Mouse (Mus musculus) testis, adult 2 months (tissue): ENCODE measurements at regions not wholly inside any gene's neighbourhood (a gene's known extent, or its start where the extent isn't known, plus 50 kb on each side); places are given as distances from the start of the nearest gene placed in this dataset.

Experiments
- H3K27ac ChIP-seq: fragments of 200-500 bp; 2 replicates; pipeline ENCODE4 v1.5.1; 2012; ENCODE audit warnings: low read depth, low read length; ENCODE audit not compliant: control insufficient read depth, insufficient read depth
- H3K27me3 ChIP-seq: fragments of 200-500 bp; 2 replicates; pipeline ENCODE4 v1.6.1; 2012; ENCODE audit warnings: mild to moderate bottlenecking, low read length, moderate library complexity; ENCODE audit not compliant: control insufficient read depth, insufficient read depth
- H3K36me3 ChIP-seq: fragments of 200-500 bp; 2 replicates; pipeline ENCODE4 v1.6.1; 2012; ENCODE audit warnings: mild to moderate bottlenecking, low read length; ENCODE audit not compliant: control insufficient read depth, insufficient read depth
- H3K4me1 ChIP-seq: fragments of 200-500 bp; 2 replicates; pipeline ENCODE4 v1.6.1; 2012; ENCODE audit warnings: low read length; ENCODE audit not compliant: control insufficient read depth, insufficient read depth
- H3K4me3 ChIP-seq: fragments of 200-500 bp; 2 replicates; pipeline ENCODE4 v1.5.1; 2012; ENCODE audit warnings: low read depth, mild to moderate bottlenecking, low read length, moderate library complexity, mixed read lengths; ENCODE audit not compliant: control insufficient read depth
- CTCF ChIP-seq: fragments of 200-500 bp; IDR thresholded peaks from 2 replicates; pipeline ENCODE4 v1.5.1; 2012; ENCODE audit warnings: low read depth, mild to moderate bottlenecking, inconsistent platforms, low read length, moderate library complexity; ENCODE audit not compliant: control insufficient read depth, insufficient read depth, insufficient replicate concordance
- POLR2A ChIP-seq: fragments of 200-500 bp; IDR thresholded peaks from 2 replicates; pipeline ENCODE4 v1.6.1; 2012; ENCODE audit warnings: low read depth, mild to moderate bottlenecking, inconsistent platforms, low read length, moderate library complexity; ENCODE audit not compliant: control insufficient read depth

DNA sequence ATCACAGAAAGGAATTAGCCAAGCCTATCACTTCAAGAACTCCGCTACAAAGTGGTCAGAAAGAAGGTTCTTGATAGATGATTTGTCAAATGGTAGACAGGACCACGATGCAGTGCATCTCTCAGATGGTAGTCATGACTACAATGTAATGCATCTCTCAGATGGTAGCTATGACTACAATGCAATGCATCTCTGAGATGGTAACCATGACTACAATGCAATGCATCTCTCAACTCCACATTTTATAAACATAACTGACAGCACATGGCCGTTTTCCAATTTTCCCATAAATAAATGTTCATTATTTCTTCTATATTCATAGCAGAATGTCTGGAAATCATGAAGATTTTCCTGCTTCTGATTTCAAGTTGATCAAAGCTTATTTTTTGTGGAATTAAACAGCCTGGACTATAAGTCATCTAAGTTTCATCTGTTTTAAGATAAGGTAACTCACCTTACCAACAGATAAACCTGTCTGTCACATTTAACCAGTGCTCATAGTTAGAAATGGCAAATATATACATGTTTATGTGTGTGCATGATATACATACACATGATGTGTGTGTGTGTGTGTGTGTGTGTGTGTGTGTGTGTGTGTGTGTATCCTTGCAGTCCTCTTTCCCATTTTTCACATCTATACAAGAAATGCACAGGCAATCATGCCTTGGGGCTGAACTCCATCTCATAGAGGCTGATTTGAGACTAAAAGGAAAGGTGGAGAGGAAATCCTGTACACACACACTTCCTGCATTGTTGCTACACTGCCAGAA, 122.4 kb downstream of the Phf3 start:
- H3K27ac ChIP-seq, result no peak overlapping the region
- no peaks in the 10 kb centered on the region for H3K36me3 ChIP-seq
- no peak overlapping the region for H3K4me3 ChIP-seq
- H3K4me1 ChIP-seq, result no peaks in the 10 kb centered on the region
- H3K27me3 ChIP-seq, result no peaks in the 10 kb centered on the region
- TF ChIP-seq CTCF, result no peak
- TF ChIP-seq POLR2A, result no peak

DNA sequence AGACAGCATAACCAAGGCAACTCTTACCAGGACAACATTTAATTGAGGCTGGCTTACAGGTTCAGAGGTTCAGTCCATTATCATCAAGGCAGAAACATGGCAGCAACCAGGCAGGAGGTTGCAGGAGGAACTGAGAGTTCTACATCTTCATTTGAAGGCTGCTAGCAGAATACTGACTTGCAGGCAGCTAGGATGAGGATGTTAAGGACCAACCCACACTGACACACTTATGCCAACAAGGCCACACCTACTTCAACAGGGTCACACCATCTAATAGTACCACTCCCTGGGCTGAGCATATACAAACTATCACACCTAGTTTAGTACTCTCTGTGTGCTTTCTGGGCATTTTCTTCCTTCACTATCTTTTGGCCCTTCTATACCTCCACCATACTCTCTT, 131.8 kb downstream of the Phf3 start:
- Histone ChIP-seq H3K36me3 (no peaks in the 10 kb centered on the region), H3K4me1 (no peaks in the 10 kb centered on the region), H3K27me3 (no peaks in the 10 kb centered on the region), H3K4me3 (no peak overlapping the region), H3K27ac (no peak overlapping the region)
- TF ChIP-seq CTCF (no peak), POLR2A (no peak)

GRCm38 (mm10) chr1:30740831-30741230, 132.9 kb downstream of the Phf3 start:
- Histone ChIP-seq H3K4me3 (no peak overlapping the region), H3K36me3 (no peaks in the 10 kb centered on the region), H3K27ac (no peak overlapping the region), H3K27me3 (no peaks in the 10 kb centered on the region), H3K4me1 (no peaks in the 10 kb centered on the region)
- TF ChIP-seq POLR2A (no peak), CTCF (no peak)

- no peaks in the 10 kb centered on the region for H3K27me3 ChIP-seq
- H3K27ac ChIP-seq, result no peak overlapping the region
- H3K36me3 ChIP-seq, result no peaks in the 10 kb centered on the region
- H3K4me3 ChIP-seq, result no peak overlapping the region
- no peak for TF ChIP-seq POLR2A
- TF ChIP-seq CTCF, result no peak
- no peaks in the 10 kb centered on the region for H3K4me1 ChIP-seq
These were observed 152.2 kb downstream of the Phf3 start for GRCm38 (mm10) chr1:30721519-30721918.

DNA sequence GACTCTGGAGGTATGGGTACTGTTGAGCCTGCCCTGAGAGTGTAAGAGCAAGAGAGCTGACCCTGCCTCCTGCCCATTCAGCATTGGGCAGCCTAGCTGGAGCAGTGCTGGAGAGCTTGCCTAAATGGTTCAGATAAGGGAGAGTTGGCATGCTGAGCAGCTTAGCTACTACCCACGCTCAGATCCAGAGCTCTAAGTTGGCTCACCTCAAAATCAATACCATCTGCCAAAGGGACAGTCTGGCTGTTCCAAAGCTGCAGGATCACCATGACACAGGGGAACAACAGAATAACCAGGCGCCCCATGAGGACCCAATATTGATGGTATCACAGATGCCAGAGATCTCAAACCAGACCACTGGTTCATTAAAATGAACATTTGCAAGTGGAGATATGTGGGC, 152.9 kb downstream of the Phf3 start:
- Histone ChIP-seq H3K36me3 (no peaks in the 10 kb centered on the region), H3K4me1 (no peaks in the 10 kb centered on the region), H3K27me3 (no peaks in the 10 kb centered on the region), H3K4me3 (no peak overlapping the region), H3K27ac (no peak overlapping the region)
- TF ChIP-seq CTCF (no peak), POLR2A (no peak)

DNA sequence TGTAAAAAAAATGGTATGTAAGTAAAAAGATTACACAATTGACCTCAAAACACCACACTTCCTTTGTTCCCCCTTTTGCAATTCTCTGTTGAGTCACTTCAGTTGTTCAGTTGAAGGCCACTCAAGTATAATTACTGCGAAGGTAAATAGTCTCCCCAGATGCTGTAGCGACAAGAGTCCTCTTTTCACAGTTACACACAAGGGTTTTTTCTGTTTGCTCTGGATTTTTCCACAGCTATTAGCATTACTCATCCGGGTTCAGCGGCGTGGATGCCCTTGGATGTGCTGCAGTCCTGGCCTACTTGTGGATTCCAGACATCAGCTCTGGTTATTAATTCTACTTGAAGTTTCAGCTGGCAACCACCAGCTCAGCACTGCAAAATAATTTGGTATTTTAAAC, 155.1 kb downstream of the Phf3 start:
- Histone ChIP-seq H3K4me3 (no peak overlapping the region), H3K36me3 (no peaks in the 10 kb centered on the region), H3K27me3 (no peaks in the 10 kb centered on the region), H3K27ac (no peak overlapping the region), H3K4me1 (no peaks in the 10 kb centered on the region)
- TF ChIP-seq POLR2A, result no peak
- no peak for TF ChIP-seq CTCF

- H3K36me3 ChIP-seq, result no peaks in the 10 kb centered on the region
- TF ChIP-seq POLR2A, result no peak
- no peak for TF ChIP-seq CTCF
These were observed 157.4 kb downstream of the Phf3 start for GRCm38 (mm10) chr1:30716346-30716745.

More at GRCm38 (mm10) chr1:30716346-30716745, 157.4 kb downstream of the Phf3 start:
- Histone ChIP-seq H3K27ac (no peak overlapping the region), H3K27me3 (no peaks in the 10 kb centered on the region), H3K4me3 (no peak overlapping the region), H3K4me1 (no peaks in the 10 kb centered on the region)
